In genomic region chr4:126301584-126302309, GRCm38 (mm10) we compare ENCODE assay signal across 8 mouse cellular contexts. TPM values are rescaled to one million over a fixed set of nuclear protein-coding genes. Genes with fewer than 3 reads are reported as not detected.
DNase-seq lines count a peak whose midpoint lies in the region; ATAC-seq and TF ChIP-seq lines count a peak whose summit lies in the region.

No protein-coding gene starts in this region.

- H3K4me2 ChIP-seq in heart, embryonic 12.5 days = peak overlapping the region; percentile 66
- peak overlapping the region; percentile 42 for H3K4me2 ChIP-seq in forebrain, postnatal 0 days (ENCODE audit: low read depth)
- peak overlapping the region; percentile 43 for H3K4me2 ChIP-seq in midbrain, embryonic 12.5 days (replicated peaks)

- 4% methylated on average over 27 of the region's 27 CpGs for WGBS in heart, embryonic 12.5 days
- 4% methylated on average over 27 of the region's 27 CpGs for WGBS in forebrain, postnatal 0 days
- 4% methylated on average over 27 of the region's 27 CpGs for WGBS in midbrain, embryonic 12.5 days
- 21% methylated on average over 27 of the region's 27 CpGs for whole genome bisulfite sequencing in kidney, adult 2 months

- no peak for ATAC-seq in heart, embryonic 12.5 days (ENCODE audit: insufficient number of reproducible peaks, low FRiP score)
- ATAC-seq in forebrain, postnatal 0 days = no peak; the same call in 1 of the 2 replicates
- ATAC-seq in midbrain, embryonic 12.5 days (ENCODE audit: low FRiP score, low read depth) = no peak
- ATAC-seq in megakaryocyte-erythroid progenitor cell, adult 5-6 weeks (replicated peaks; ENCODE audit: low FRiP score, low TSS enrichment, poor library complexity, severe bottlenecking) = no peak

- H3K36me3 ChIP-seq in heart, embryonic 12.5 days = no peaks in the 10 kb centered on the region
- H3K36me3 ChIP-seq in forebrain, postnatal 0 days (ENCODE audit: insufficient read depth) = no peaks in the 10 kb centered on the region
- H3K36me3 ChIP-seq in midbrain, embryonic 12.5 days = no peaks in the 10 kb centered on the region
- H3K36me3 ChIP-seq in kidney, adult 2 months (ENCODE audit: control insufficient read depth, insufficient read depth, low read length) = no peaks in the 10 kb centered on the region

- intact Hi-C loops in heart, postnatal 14 days (cut with DNase I) = loop anchor here (10.0 kb wide), 1 partner anchor 77 kb away; no protein-coding TSS in a partner anchor

- no peak for TF ChIP-seq CTCF in forebrain, postnatal 0 days (IDR thresholded peaks at IDR 0.05; ENCODE audit: low read depth)
- no peak for TF ChIP-seq CTCF in kidney, adult 2 months (conservative IDR thresholded peaks at IDR 0.05; ENCODE audit: insufficient read depth, insufficient read length, low read depth, low read length)

- H3K9ac ChIP-seq in heart, embryonic 12.5 days = peak overlapping the region; percentile 6; the same call in 1 of the 2 replicates
- H3K9ac ChIP-seq in forebrain, postnatal 0 days = no peak overlapping the region
- H3K9ac ChIP-seq in midbrain, embryonic 12.5 days (replicated peaks) = no peak overlapping the region

- peaks cover 4% of the 10 kb centered on the region for H3K9me3 ChIP-seq in heart, embryonic 12.5 days (replicated peaks)
- 0 out of 2 replicates have a peak, but pooled peaks cover 3% of the 10 kb centered on the region for H3K9me3 ChIP-seq in forebrain, postnatal 0 days (ENCODE audit: low read length)
- peaks cover 4% of the 10 kb centered on the region; the same call in 1 of the 2 replicates for H3K9me3 ChIP-seq in midbrain, embryonic 12.5 days

- TF ChIP-seq POLR2A in kidney, adult 2 months (IDR thresholded peaks at IDR 0.05; ENCODE audit: low read depth, low read length) = no peak

- H3K27me3 ChIP-seq in heart, embryonic 12.5 days (replicated peaks) = peaks cover 70% of the 10 kb centered on the region
- H3K27me3 ChIP-seq in forebrain, postnatal 0 days (ENCODE audit: insufficient read depth, low read length) = peaks cover 45% of the 10 kb centered on the region
- H3K27me3 ChIP-seq in midbrain, embryonic 12.5 days = peaks cover 74% of the 10 kb centered on the region
- H3K27me3 ChIP-seq in kidney, adult 2 months (replicated peaks; ENCODE audit: control insufficient read depth, insufficient read depth, low read length) = no peaks in the 10 kb centered on the region

- DNase-seq in heart, postnatal 14 days = no peak
- DNase-seq in cerebellum, adult 11 months = peak; percentile 50
- no peak for DNase-seq in forebrain, postnatal 0 days
- no peak for DNase-seq in layer of hippocampus, postnatal 10 days (ENCODE audit: low spot score in 2 of 2)
- no peak for DNase-seq in kidney, adult 2 months

- H3K27ac ChIP-seq in heart, embryonic 12.5 days (ENCODE audit: poor library complexity, severe bottlenecking) = no peak overlapping the region
- no peak overlapping the region for H3K27ac ChIP-seq in forebrain, postnatal 0 days (ENCODE audit: low read depth, low read length)
- H3K27ac ChIP-seq in midbrain, embryonic 12.5 days (replicated peaks) = no peak overlapping the region
- no peak overlapping the region for H3K27ac ChIP-seq in kidney, adult 2 months (ENCODE audit: insufficient read depth, low read depth, low read length)

- H3K4me3 ChIP-seq in heart, embryonic 12.5 days = peak overlapping the region; percentile 37
- 0 out of 2 replicates have a peak overlapping the region, but pooled peaks have one; percentile 17 for H3K4me3 ChIP-seq in forebrain, postnatal 0 days (ENCODE audit: low read depth, low read length)
- peak overlapping the region; percentile 26 for H3K4me3 ChIP-seq in midbrain, embryonic 12.5 days
- no peak overlapping the region for H3K4me3 ChIP-seq in kidney, adult 2 months (ENCODE audit: insufficient read depth, low read depth, low read length)

- H3K4me1 ChIP-seq in heart, embryonic 12.5 days (replicated peaks) = peaks cover 25% of the 10 kb centered on the region
- H3K4me1 ChIP-seq in forebrain, postnatal 0 days (ENCODE audit: insufficient read depth) = peaks cover 5% of the 10 kb centered on the region; the same call in 1 of the 2 replicates
- peaks cover 22% of the 10 kb centered on the region for H3K4me1 ChIP-seq in midbrain, embryonic 12.5 days
- no peaks in the 10 kb centered on the region; the same call in 1 of the 2 replicates for H3K4me1 ChIP-seq in kidney, adult 2 months (ENCODE audit: control insufficient read depth, insufficient read depth, low read length)

RNA-seq across cellular contexts. Expression of gene Col8a2, which starts 15.2 kb away (rescaled TPM):
- polyA plus RNA-seq in heart, embryonic 12.5 days (2016; fragmentation: Nextera tagmentation; extraction: Ambion mirVana) = 4.7 and 4.9 TPM in 2 replicates
- total RNA-seq in heart, postnatal 14 days (2021) = under 1 TPM; 0.79 to 0.85 TPM
- 6.5 and 11.6 TPM in 2 replicates for total RNA-seq in forebrain, postnatal 0 days (2014; rRNA removed)
- 2.5 and 3.0 TPM in 2 replicates for polyA plus RNA-seq in forebrain, postnatal 0 days (2015; fragmentation: Nextera tagmentation; extraction: Ambion mirVana)
- 21.7 and 41.3 TPM in 2 replicates for polyA plus RNA-seq in midbrain, embryonic 12.5 days (2016; fragmentation: Nextera tagmentation; extraction: Ambion mirVana)
- not detected in 2 replicates for total RNA-seq in megakaryocyte-erythroid progenitor cell, adult 5-6 weeks (2014; fragmentation: Nextera tagmentation)
- not detected in 2 replicates for total RNA-seq in megakaryocyte-erythroid progenitor cell, adult 5-6 weeks (2017)
- total RNA-seq in layer of hippocampus, postnatal 10 days (2021) = 1 to 10 TPM; 1.6 to 3.6 TPM
- 0.27 and 0.31 TPM in 2 replicates for polyA plus RNA-seq in kidney, adult 2 months (2012; rRNA removed)

RNA-seq across cellular contexts. Expression of gene Adprhl2, which starts 19.8 kb away (rescaled TPM):
- polyA plus RNA-seq in heart, embryonic 12.5 days (2016; fragmentation: Nextera tagmentation; extraction: Ambion mirVana) = 37.4 and 38.8 TPM in 2 replicates
- 10 to 100 TPM; 13.4 to 13.6 TPM for total RNA-seq in heart, postnatal 14 days (2021)
- total RNA-seq in forebrain, postnatal 0 days (2014; rRNA removed) = 72.1 and 74.8 TPM in 2 replicates
- polyA plus RNA-seq in forebrain, postnatal 0 days (2015; fragmentation: Nextera tagmentation; extraction: Ambion mirVana) = 77.8 and 83.3 TPM in 2 replicates
- 67.2 and 70.5 TPM in 2 replicates for polyA plus RNA-seq in midbrain, embryonic 12.5 days (2016; fragmentation: Nextera tagmentation; extraction: Ambion mirVana)
- total RNA-seq in megakaryocyte-erythroid progenitor cell, adult 5-6 weeks (2014; fragmentation: Nextera tagmentation) = 30.8 and 33.7 TPM in 2 replicates
- total RNA-seq in megakaryocyte-erythroid progenitor cell, adult 5-6 weeks (2017) = 22.9 and 28.5 TPM in 2 replicates
- total RNA-seq in layer of hippocampus, postnatal 10 days (2021) = 10 to 100 TPM; 28.3 to 28.4 TPM
- polyA plus RNA-seq in kidney, adult 2 months (2012; rRNA removed) = 36.0 and 43.0 TPM in 2 replicates

RNA-seq across cellular contexts. Expression of gene Tekt2, which starts 23.7 kb away (rescaled TPM):
- 1.4 and 1.5 TPM in 2 replicates for polyA plus RNA-seq in heart, embryonic 12.5 days (2016; fragmentation: Nextera tagmentation; extraction: Ambion mirVana)
- under 1 TPM; 0.74 to 0.98 TPM for total RNA-seq in heart, postnatal 14 days (2021)
- 2.1 and 3.4 TPM in 2 replicates for total RNA-seq in forebrain, postnatal 0 days (2014; rRNA removed)
- polyA plus RNA-seq in forebrain, postnatal 0 days (2015; fragmentation: Nextera tagmentation; extraction: Ambion mirVana) = 9.7 and 16.3 TPM in 2 replicates
- 4.8 and 5.3 TPM in 2 replicates for polyA plus RNA-seq in midbrain, embryonic 12.5 days (2016; fragmentation: Nextera tagmentation; extraction: Ambion mirVana)
- not detected in 2 replicates for total RNA-seq in megakaryocyte-erythroid progenitor cell, adult 5-6 weeks (2014; fragmentation: Nextera tagmentation)
- not detected in 2 replicates for total RNA-seq in megakaryocyte-erythroid progenitor cell, adult 5-6 weeks (2017)
- 1 to 10 TPM; 2.0 to 3.0 TPM for total RNA-seq in layer of hippocampus, postnatal 10 days (2021)
- polyA plus RNA-seq in kidney, adult 2 months (2012; rRNA removed) = 1.1 and 2.0 TPM in 2 replicates

RNA-seq across cellular contexts. Expression of gene Trappc3, which starts 39.6 kb away (rescaled TPM):
- 68.0 and 68.7 TPM in 2 replicates for polyA plus RNA-seq in heart, embryonic 12.5 days (2016; fragmentation: Nextera tagmentation; extraction: Ambion mirVana)
- total RNA-seq in heart, postnatal 14 days (2021) = 10 to 100 TPM; 45.6 to 49.3 TPM
- total RNA-seq in forebrain, postnatal 0 days (2014; rRNA removed) = 143 TPM in 2 replicates
- 199 and 202 TPM in 2 replicates for polyA plus RNA-seq in forebrain, postnatal 0 days (2015; fragmentation: Nextera tagmentation; extraction: Ambion mirVana)
- polyA plus RNA-seq in midbrain, embryonic 12.5 days (2016; fragmentation: Nextera tagmentation; extraction: Ambion mirVana) = 103 and 108 TPM in 2 replicates
- 40.1 and 43.2 TPM in 2 replicates for total RNA-seq in megakaryocyte-erythroid progenitor cell, adult 5-6 weeks (2014; fragmentation: Nextera tagmentation)
- total RNA-seq in megakaryocyte-erythroid progenitor cell, adult 5-6 weeks (2017) = 55.9 and 81.1 TPM in 2 replicates
- 10 to 100 TPM; 94.9 to 95.2 TPM for total RNA-seq in layer of hippocampus, postnatal 10 days (2021)
- polyA plus RNA-seq in kidney, adult 2 months (2012; rRNA removed) = 57.7 and 75.5 TPM in 2 replicates

RNA-seq across cellular contexts. Expression of gene Map7d1, which starts 45.6 kb away (rescaled TPM):
- polyA plus RNA-seq in heart, embryonic 12.5 days (2016; fragmentation: Nextera tagmentation; extraction: Ambion mirVana) = 73.9 and 76.4 TPM in 2 replicates
- total RNA-seq in heart, postnatal 14 days (2021) = 100 to 1,000 TPM; 242 to 246 TPM
- total RNA-seq in forebrain, postnatal 0 days (2014; rRNA removed) = 105 and 115 TPM in 2 replicates
- 63.6 and 71.1 TPM in 2 replicates for polyA plus RNA-seq in forebrain, postnatal 0 days (2015; fragmentation: Nextera tagmentation; extraction: Ambion mirVana)
- polyA plus RNA-seq in midbrain, embryonic 12.5 days (2016; fragmentation: Nextera tagmentation; extraction: Ambion mirVana) = 135 and 142 TPM in 2 replicates
- 6.4 and 8.0 TPM in 2 replicates for total RNA-seq in megakaryocyte-erythroid progenitor cell, adult 5-6 weeks (2014; fragmentation: Nextera tagmentation)
- total RNA-seq in megakaryocyte-erythroid progenitor cell, adult 5-6 weeks (2017) = 13.2 and 14.5 TPM in 2 replicates
- 100 to 1,000 TPM; 204 to 206 TPM for total RNA-seq in layer of hippocampus, postnatal 10 days (2021)
- 28.3 and 30.3 TPM in 2 replicates for polyA plus RNA-seq in kidney, adult 2 months (2012; rRNA removed)
